Mouse (Mus musculus) E14TG2a.4 (cell line): Measurements from ENCODE around the gene Anks1b.

Experiments
- H3K27me3 ChIP-seq: 2 replicates; pipeline ENCODE4 v1.6.1; 2014; ENCODE audit warnings: low read length, control low read depth; ENCODE audit not compliant: insufficient read depth
- H3K36me3 ChIP-seq: 2 replicates; pipeline ENCODE4 v1.6.1; 2014; ENCODE audit warnings: low read length, control low read depth; ENCODE audit not compliant: insufficient read depth
- H3K4me1 ChIP-seq: replicated peaks from 2 replicates; pipeline ENCODE4 v1.6.1; 2014; ENCODE audit warnings: low read depth, low read length, control low read depth
- H3K4me3 ChIP-seq: replicated peaks from 2 replicates; pipeline ENCODE4 v1.5.1; 2014; ENCODE audit warnings: mild to moderate bottlenecking, low read length
- H3K9me3 ChIP-seq: 2 replicates; pipeline ENCODE4 v1.6.1; 2014; ENCODE audit warnings: low read length, control low read depth
- CTCF ChIP-seq: conservative IDR thresholded peaks from 2 replicates; pipeline ENCODE4 v1.5.1; 2014; ENCODE audit warnings: low read length
- NANOG ChIP-seq: IDR thresholded peaks from 2 replicates; pipeline ENCODE4 v1.6.1; 2014; ENCODE audit warnings: borderline replicate concordance, low read length, mixed read lengths
- POU5F1 ChIP-seq: IDR thresholded peaks from 2 replicates; pipeline ENCODE4 v1.6.1; 2014; ENCODE audit warnings: low read length, borderline replicate concordance

Anks1b gene

GRCm38 (mm10) chr10:90672135-90672534 is 798.8 kb downstream of the Anks1b start:
- TF ChIP-seq POU5F1 (no peak), NANOG (no peak), CTCF (no peak)

GRCm38 (mm10) chr10:90674362-90674761 is 801.1 kb downstream of the Anks1b start:
- H3K36me3 ChIP-seq: no peaks in the 10 kb centered on the region
- no peaks in the 10 kb centered on the region for H3K27me3 ChIP-seq
- no peak overlapping the region for H3K4me3 ChIP-seq
- TF ChIP-seq POU5F1 (no peak), CTCF (no peak)
- H3K9me3 ChIP-seq: no peaks in the 10 kb centered on the region
- no peaks in the 10 kb centered on the region for H3K4me1 ChIP-seq

More at GRCm38 (mm10) chr10:90672135-90672534, 798.8 kb downstream of the Anks1b start:
- no peaks in the 10 kb centered on the region for H3K9me3 ChIP-seq
- H3K4me1 ChIP-seq: no peaks in the 10 kb centered on the region
- no peaks in the 10 kb centered on the region for H3K27me3 ChIP-seq
- no peaks in the 10 kb centered on the region for H3K36me3 ChIP-seq
- no peak overlapping the region for H3K4me3 ChIP-seq

- TF ChIP-seq NANOG (no peak), POU5F1 (no peak), CTCF (no peak)
- H3K4me3 ChIP-seq: no peak overlapping the region
- no peaks in the 10 kb centered on the region for H3K9me3 ChIP-seq
- H3K4me1 ChIP-seq: no peaks in the 10 kb centered on the region
- no peaks in the 10 kb centered on the region for H3K36me3 ChIP-seq
- H3K27me3 ChIP-seq: no peaks in the 10 kb centered on the region
These were observed 804.1 kb downstream of the Anks1b start for GRCm38 (mm10) chr10:90677421-90677820.

GRCm38 (mm10) chr10:90679713-90680470 is 806.6 kb downstream of the Anks1b start:
- no peaks in the 10 kb centered on the region for H3K27me3 ChIP-seq
- no peaks in the 10 kb centered on the region for H3K36me3 ChIP-seq
- H3K4me3 ChIP-seq: no peak overlapping the region
- H3K9me3 ChIP-seq: no peaks in the 10 kb centered on the region
- TF ChIP-seq POU5F1 (no peak), CTCF (no peak), NANOG (no peak)
- no peaks in the 10 kb centered on the region for H3K4me1 ChIP-seq

- Histone ChIP-seq H3K4me3 (no peak overlapping the region), H3K27me3 (peaks cover 7% of the 10 kb centered on the region; the same call in 1 of the 2 replicates)
- TF ChIP-seq POU5F1 (no peak), CTCF (no peak), NANOG (no peak)
These were observed 810.5 kb downstream of the Anks1b start for GRCm38 (mm10) chr10:90683813-90684212.

GRCm38 (mm10) chr10:90685367-90685766 is 812.1 kb downstream of the Anks1b start:
- H3K4me3 ChIP-seq: no peak overlapping the region
- TF ChIP-seq POU5F1: no peak
- TF ChIP-seq CTCF: no peak
- TF ChIP-seq NANOG: no peak
- H3K27me3 ChIP-seq: peaks cover 7% of the 10 kb centered on the region; the same call in 1 of the 2 replicates
- H3K9me3 ChIP-seq: no peaks in the 10 kb centered on the region
- no peaks in the 10 kb centered on the region for H3K36me3 ChIP-seq
- no peaks in the 10 kb centered on the region for H3K4me1 ChIP-seq

More at GRCm38 (mm10) chr10:90683813-90684212, 810.5 kb downstream of the Anks1b start:
- no peaks in the 10 kb centered on the region for H3K9me3 ChIP-seq
- no peaks in the 10 kb centered on the region for H3K4me1 ChIP-seq
- no peaks in the 10 kb centered on the region for H3K36me3 ChIP-seq

- TF ChIP-seq CTCF (no peak), NANOG (no peak), POU5F1 (no peak)
- H3K36me3 ChIP-seq: no peaks in the 10 kb centered on the region
- H3K4me1 ChIP-seq: no peaks in the 10 kb centered on the region
These were observed 814.8 kb downstream of the Anks1b start for GRCm38 (mm10) chr10:90688153-90688552.

GRCm38 (mm10) chr10:90688696-90689252 is 815.5 kb downstream of the Anks1b start:
- Histone ChIP-seq H3K4me1 (no peaks in the 10 kb centered on the region), H3K4me3 (no peak overlapping the region), H3K27me3 (peaks cover 7% of the 10 kb centered on the region; the same call in 1 of the 2 replicates), H3K36me3 (no peaks in the 10 kb centered on the region), H3K9me3 (no peaks in the 10 kb centered on the region)
- TF ChIP-seq POU5F1 (no peak), NANOG (no peak), CTCF (no peak)

More at GRCm38 (mm10) chr10:90688153-90688552, 814.8 kb downstream of the Anks1b start:
- Histone ChIP-seq H3K4me3 (no peak overlapping the region), H3K27me3 (peaks cover 7% of the 10 kb centered on the region; the same call in 1 of the 2 replicates), H3K9me3 (no peaks in the 10 kb centered on the region)
